Mouse (Mus musculus) brain, embryonic 14.5 days (tissue): Measurements from ENCODE around the gene Zdhhc8.

Experiments
- CTCF ChIP-seq: fragments of 200-500 bp; IDR thresholded peaks from 2 replicates; pipeline ENCODE4 v1.5.1; 2012; ENCODE audit warnings: inconsistent platforms, mild to moderate bottlenecking, moderate library complexity, borderline replicate concordance; ENCODE audit not compliant: insufficient read depth, insufficient read length; ENCODE audit errors: extremely low read depth
- POLR2A ChIP-seq: fragments of 200-500 bp; IDR thresholded peaks from 2 replicates; pipeline ENCODE4 v1.6.1; 2012; ENCODE audit warnings: mild to moderate bottlenecking, inconsistent platforms, borderline replicate concordance; ENCODE audit not compliant: poor library complexity, insufficient read depth, insufficient read length, severe bottlenecking; ENCODE audit errors: extremely low read depth

DNA sequence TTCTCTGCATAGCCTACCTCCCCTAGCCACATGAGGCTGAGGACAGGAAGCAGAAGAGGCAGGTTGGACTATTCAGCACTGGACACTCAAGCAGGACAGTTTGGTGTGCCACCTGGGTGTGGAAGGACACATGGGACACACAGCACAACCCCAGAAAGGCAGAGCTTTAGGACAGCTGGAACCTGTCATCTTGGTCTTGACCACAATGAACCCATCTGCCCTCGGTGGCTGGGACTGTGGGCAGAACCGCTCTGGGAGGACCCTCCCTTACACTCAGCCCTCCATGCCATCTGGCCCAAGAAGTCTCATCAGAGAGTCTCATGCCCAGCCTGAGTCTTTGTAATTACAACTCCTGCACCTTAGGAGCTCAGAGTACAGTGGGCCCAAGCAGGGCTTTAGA, 34.9 kb downstream of the Zdhhc8 start:
- no peak for TF ChIP-seq CTCF
- no peak for TF ChIP-seq POLR2A
